Mouse (Mus musculus) lung, postnatal 0 days (tissue): ENCODE data around the gene Spg21. TPM values are rescaled to one million over a fixed set of nuclear protein-coding genes. Genes with fewer than 3 reads are reported as not detected.

Source experiments
- ATAC-seq: fragments of 200-750 bp; cut with Nextera tagmentation; 2 replicates; pipeline ENCODE4 v1.8.0; 2017; ENCODE audit warnings: moderate library complexity
- DNase-seq: peaks from one replicate; pipeline ENCODE4 v3.0.0-alpha.2; 2016; ENCODE audit warnings: low spot score
- H3K27ac ChIP-seq: fragments of 300-500 bp; sonication (generic); 2 replicates; pipeline ENCODE4 v1.5.1; 2014; ENCODE audit warnings: antibody characterized with exemption, mild to moderate bottlenecking, low read length, mixed read lengths
- H3K27me3 ChIP-seq: fragments of 300-500 bp; sonication (generic); replicated peaks from 2 replicates; pipeline ENCODE4 v1.6.1; 2014; ENCODE audit warnings: low read length, mixed read lengths; ENCODE audit not compliant: insufficient read depth
- H3K36me3 ChIP-seq: fragments of 300-500 bp; sonication (generic); 2 replicates; pipeline ENCODE4 v1.6.1; 2014; ENCODE audit warnings: low read length, mixed read lengths; ENCODE audit not compliant: insufficient read depth
- H3K4me1 ChIP-seq: fragments of 300-500 bp; sonication (generic); 2 replicates; pipeline ENCODE4 v1.6.1; 2014; ENCODE audit warnings: antibody characterized with exemption, low read depth, low read length, mixed read lengths; ENCODE audit not compliant: insufficient read depth
- H3K4me2 ChIP-seq: fragments of 300-500 bp; sonication (generic); replicated peaks from 2 replicates; pipeline ENCODE4 v1.6.1; 2014; ENCODE audit warnings: low read depth, mild to moderate bottlenecking, low read length, moderate library complexity, mixed read lengths
- H3K4me3 ChIP-seq: fragments of 300-500 bp; sonication (generic); 2 replicates; pipeline ENCODE4 v1.5.1; 2014; ENCODE audit warnings: low read depth, low read length
- H3K9ac ChIP-seq: fragments of 300-500 bp; sonication (generic); replicated peaks from 2 replicates; pipeline ENCODE4 v1.6.1; 2014; ENCODE audit warnings: low read depth, mild to moderate bottlenecking
- H3K9me3 ChIP-seq: fragments of 300-500 bp; sonication (generic); 2 replicates; pipeline ENCODE4 v1.6.1; 2016; ENCODE audit warnings: low read length, mixed read lengths
- CTCF ChIP-seq: IDR thresholded peaks from 2 replicates; pipeline ENCODE4 v1.5.1; 2016; ENCODE audit warnings: antibody characterized with exemption, mild to moderate bottlenecking
- EP300 ChIP-seq: IDR thresholded peaks from 2 replicates; pipeline ENCODE4 v1.6.1; 2016; ENCODE audit warnings: antibody characterized with exemption, mild to moderate bottlenecking, control low read depth
- WGBS: fragments of 180-500 bp; shearing (Covaris S2); extraction: QIAGEN DNeasy Blood & Tissue Kit; methylation state at CpG from one replicate; pipeline ENCODE4 v1.1.7; 2014; 5-methylcytosine and 5-hydroxymethylcytosine counted together
- polyA plus RNA-seq: library from polyadenylated mRNA; unstranded; fragments of >200 nt; fragmentation: Nextera tagmentation; extraction: Ambion mirVana; gene quantifications from 2 replicates; pipeline ENCODE4 v1.2.1, GENCODE M21; 2015

Spg21 gene
- polyA plus RNA-seq, 1 experiment from 2014 or later, result 94.0 TPM

DNA sequence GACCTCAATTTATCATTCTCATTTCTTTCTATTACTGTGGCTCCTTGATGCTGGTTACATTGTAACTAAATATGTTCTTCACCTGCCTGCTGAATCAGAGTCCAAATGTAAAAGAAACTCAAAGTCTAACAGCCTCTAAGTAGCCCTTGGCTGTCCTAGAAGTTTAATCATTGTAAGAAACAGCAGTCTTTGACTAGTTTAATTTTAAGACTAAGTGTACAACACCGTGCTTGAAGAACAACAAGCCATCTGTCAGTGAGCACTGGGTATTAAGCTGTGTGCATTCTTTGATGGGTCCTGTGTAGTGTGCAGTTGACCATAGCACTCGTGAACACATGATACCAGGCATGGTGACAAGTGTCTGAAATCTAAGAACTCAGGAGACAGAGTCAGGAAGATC is 33.2 kb upstream of the Spg21 start:
- 65% methylated on average over 2 of the region's 2 CpGs for WGBS

DNA sequence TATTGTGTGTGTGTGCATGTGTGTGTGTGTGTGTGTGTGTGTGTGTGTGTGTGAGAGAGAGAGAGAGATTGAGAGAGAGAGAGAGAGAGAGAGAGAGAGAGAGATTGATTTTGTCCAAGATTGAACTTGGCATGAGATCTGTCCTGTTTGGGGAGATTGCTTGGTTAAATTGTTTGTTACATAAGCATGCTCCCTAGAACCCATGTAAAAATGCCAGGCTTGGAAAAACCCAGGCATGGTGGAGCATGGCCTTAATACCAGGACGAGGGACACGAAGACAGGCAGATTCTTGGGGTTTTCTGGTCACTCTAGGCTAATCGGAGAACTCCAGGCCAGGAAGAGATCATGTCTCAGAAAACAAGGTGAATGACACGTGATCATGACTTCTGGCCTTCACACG is 32.7 kb upstream of the Spg21 start:
- 84% methylated on average over 5 of the region's 5 CpGs for WGBS
- Histone ChIP-seq H3K27me3 (no peaks in the 10 kb centered on the region), H3K9me3 (no peaks in the 10 kb centered on the region), H3K9ac (no peak overlapping the region), H3K4me2 (no peak overlapping the region), H3K4me1 (no peaks in the 10 kb centered on the region), H3K4me3 (no peak overlapping the region), H3K27ac (no peak overlapping the region), H3K36me3 (no peaks in the 10 kb centered on the region)
- DNase-seq (no peak), ATAC-seq (no peak)
- TF ChIP-seq CTCF (no peak), EP300 (no peak)

More for the DNA sequence above, 33.2 kb upstream of the Spg21 start:
- Histone ChIP-seq H3K4me3 (no peak overlapping the region), H3K4me1 (no peaks in the 10 kb centered on the region), H3K27me3 (no peaks in the 10 kb centered on the region), H3K9me3 (no peaks in the 10 kb centered on the region), H3K4me2 (no peak overlapping the region), H3K9ac (no peak overlapping the region), H3K36me3 (no peaks in the 10 kb centered on the region), H3K27ac (no peak overlapping the region)
- TF ChIP-seq EP300, result no peak
- TF ChIP-seq CTCF, result no peak
- DNase-seq (no peak), ATAC-seq (no peak)

DNA sequence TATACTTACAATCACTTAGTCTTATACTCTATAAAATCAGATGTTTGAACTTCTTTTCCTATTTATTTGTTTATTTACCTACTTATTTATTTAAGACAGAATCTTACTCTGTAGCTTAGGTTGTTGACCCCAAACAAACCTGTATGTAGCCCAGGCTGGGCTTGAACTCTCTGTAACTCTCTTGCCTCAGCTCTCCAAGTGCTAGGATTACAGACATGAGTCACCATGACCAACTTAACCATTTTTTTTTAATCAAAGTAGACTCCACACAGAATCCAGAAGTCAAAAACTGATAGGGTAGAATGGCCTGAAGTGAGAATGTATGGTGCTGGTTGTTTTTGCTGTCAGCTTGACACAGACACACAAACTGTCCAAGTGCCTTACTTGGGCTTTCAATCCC is 30.3 kb upstream of the Spg21 start:
- no peak for DNase-seq

DNA sequence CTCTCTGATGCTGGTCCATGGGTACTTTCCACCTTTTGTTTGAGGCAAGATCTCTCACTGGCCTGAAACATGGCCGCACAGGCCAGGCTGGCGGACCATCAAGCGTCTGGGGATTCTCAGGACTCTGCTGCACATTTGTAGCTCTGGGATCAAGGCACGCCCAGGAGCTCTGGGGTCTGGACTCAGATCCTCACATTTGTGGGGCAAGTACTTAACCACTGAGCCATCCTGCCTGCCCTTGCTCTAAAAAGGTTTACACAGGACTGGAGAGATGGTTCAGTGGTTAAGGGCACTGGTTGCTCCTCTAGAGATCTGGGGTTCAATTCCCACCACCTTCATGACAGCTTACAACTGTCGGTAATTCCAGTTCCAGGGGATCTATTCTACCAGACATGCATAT is 29.8 kb upstream of the Spg21 start:
- Histone ChIP-seq H3K27me3 (no peaks in the 10 kb centered on the region), H3K36me3 (no peaks in the 10 kb centered on the region), H3K4me3 (no peak overlapping the region), H3K27ac (no peak overlapping the region), H3K4me2 (no peak overlapping the region), H3K4me1 (no peaks in the 10 kb centered on the region), H3K9me3 (no peaks in the 10 kb centered on the region), H3K9ac (no peak overlapping the region)
- DNase-seq (no peak), ATAC-seq (no peak)
- TF ChIP-seq EP300, result no peak
- no peak for TF ChIP-seq CTCF
- WGBS, result 88% methylated on average over 5 of the region's 5 CpGs

More for the DNA sequence above, 30.3 kb upstream of the Spg21 start:
- H3K27me3 ChIP-seq, result no peaks in the 10 kb centered on the region
- no peaks in the 10 kb centered on the region for H3K36me3 ChIP-seq
- H3K4me1 ChIP-seq, result no peaks in the 10 kb centered on the region
- H3K4me2 ChIP-seq, result no peak overlapping the region
- H3K9me3 ChIP-seq, result no peaks in the 10 kb centered on the region
- no peak overlapping the region for H3K9ac ChIP-seq
- TF ChIP-seq EP300 (no peak), CTCF (no peak)
- H3K27ac ChIP-seq, result no peak overlapping the region
- H3K4me3 ChIP-seq, result no peak overlapping the region
- ATAC-seq, result no peak

DNA sequence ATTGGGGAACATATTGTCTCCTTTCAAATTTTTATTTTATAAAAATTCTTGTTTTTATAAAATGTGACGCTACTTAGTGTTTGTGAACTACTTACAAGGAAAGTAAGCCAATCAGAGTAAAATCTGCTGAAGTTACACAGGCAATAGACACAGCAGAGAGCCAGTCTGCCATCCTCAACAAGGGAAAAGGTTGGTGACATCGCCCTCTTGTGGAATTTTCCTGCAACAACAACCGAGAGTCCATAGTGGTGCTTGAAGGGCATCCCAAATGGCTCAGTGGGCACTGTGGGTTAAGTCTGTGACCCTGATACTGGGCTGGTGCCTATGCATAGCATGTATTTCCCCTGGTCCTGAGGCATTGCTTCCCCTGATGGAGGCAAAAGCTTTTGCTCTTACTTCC is 28.5 kb upstream of the Spg21 start:
- H3K9ac ChIP-seq, result no peak overlapping the region
- DNase-seq (peak; percentile 79), ATAC-seq (peak; percentile 54)
- no peak overlapping the region for H3K4me2 ChIP-seq
- H3K4me1 ChIP-seq, result no peaks in the 10 kb centered on the region
- H3K27me3 ChIP-seq, result no peaks in the 10 kb centered on the region
- TF ChIP-seq CTCF (peak; percentile 95), EP300 (no peak)
- H3K9me3 ChIP-seq, result no peaks in the 10 kb centered on the region
- H3K4me3 ChIP-seq, result no peak overlapping the region
- under 1% methylated on average over 3 of the region's 3 CpGs for WGBS
- no peak overlapping the region for H3K27ac ChIP-seq
- no peaks in the 10 kb centered on the region for H3K36me3 ChIP-seq

DNA sequence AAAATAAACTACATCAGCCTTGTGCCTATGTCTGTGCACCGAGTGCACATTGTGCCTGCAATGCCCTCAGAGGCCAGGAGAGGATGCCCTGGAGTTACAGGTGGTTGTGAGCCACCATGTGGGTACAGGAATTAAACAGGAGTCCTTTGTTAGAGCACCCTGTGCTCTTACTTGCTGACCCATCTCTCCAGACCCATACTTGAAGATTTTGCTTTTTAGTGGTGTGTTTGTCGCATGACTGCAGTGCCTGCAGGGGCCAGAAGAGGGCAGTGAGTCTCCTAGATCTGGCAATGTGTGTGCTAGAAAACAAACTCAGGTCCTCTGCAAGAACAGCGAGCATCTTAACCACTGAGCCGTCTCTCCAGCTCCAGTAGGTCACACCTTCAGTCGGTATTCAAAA is 26.6 kb upstream of the Spg21 start:
- H3K27me3 ChIP-seq, result no peaks in the 10 kb centered on the region
- no peaks in the 10 kb centered on the region for H3K9me3 ChIP-seq
- H3K4me2 ChIP-seq, result no peak overlapping the region
- no peak overlapping the region for H3K9ac ChIP-seq
- H3K4me1 ChIP-seq, result no peaks in the 10 kb centered on the region
- no peaks in the 10 kb centered on the region for H3K36me3 ChIP-seq
- ATAC-seq (no peak), DNase-seq (peak; percentile 44)
- H3K27ac ChIP-seq, result no peak overlapping the region
- WGBS, result 70% methylated on average over 5 of the region's 5 CpGs
- TF ChIP-seq EP300 (no peak), CTCF (peak; percentile 65)
- no peak overlapping the region for H3K4me3 ChIP-seq

DNA sequence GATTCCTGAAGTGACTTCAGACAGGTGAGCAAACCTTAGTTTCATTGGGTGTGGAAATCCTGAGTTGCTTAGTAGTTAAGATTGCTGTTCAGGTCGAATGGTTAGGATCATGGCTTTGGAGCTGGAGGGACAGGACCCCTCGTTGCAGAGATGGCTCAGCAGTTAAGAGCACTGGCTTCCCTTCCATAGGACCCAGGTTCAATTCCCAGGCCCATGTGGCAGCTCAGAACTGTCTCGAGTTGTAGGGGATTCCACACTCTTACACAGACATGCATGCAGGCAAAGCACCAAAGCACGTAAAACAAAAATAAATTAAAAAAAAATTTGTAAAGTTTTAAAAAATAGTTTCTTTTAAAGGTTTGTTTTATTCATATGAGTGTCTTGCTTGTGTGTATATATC is 25.5 kb upstream of the Spg21 start:
- Histone ChIP-seq H3K9ac (no peak overlapping the region), H3K4me2 (peak overlapping the region; percentile 89; the same call in 1 of the 2 replicates), H3K4me1 (no peaks in the 10 kb centered on the region), H3K27me3 (no peaks in the 10 kb centered on the region), H3K4me3 (no peak overlapping the region), H3K36me3 (no peaks in the 10 kb centered on the region), H3K9me3 (no peaks in the 10 kb centered on the region), H3K27ac (no peak overlapping the region)
- 64% methylated on average over 4 of the region's 4 CpGs for whole genome bisulfite sequencing
- DNase-seq, result no peak
- TF ChIP-seq CTCF, result no peak
- TF ChIP-seq EP300, result no peak
- ATAC-seq, result no peak
